Mouse (Mus musculus): ENCODE data around the gene Cd27. TPM values are rescaled to one million over a fixed set of nuclear protein-coding genes. Genes with fewer than 3 reads are reported as not detected.

The Cd27 gene
- polyA plus RNA-seq, 1 experiment from 2014 or later = 0.91 TPM

- Histone ChIP-seq H3K9me3 (ENCODE audit: control insufficient read depth, low read length) (no peaks in the 10 kb centered on the region), H3K4me1 (replicated peaks; ENCODE audit: control insufficient read depth, insufficient read depth) (no peaks in the 10 kb centered on the region), H3K4me2 (replicated peaks; ENCODE audit: low read depth) (no peak overlapping the region; the same call in 1 of the 2 replicates), H3K36me3 (ENCODE audit: control insufficient read depth, insufficient read depth, low read length) (no peaks in the 10 kb centered on the region), H3K27me3 (ENCODE audit: control insufficient read depth, insufficient read depth, low read length) (no peaks in the 10 kb centered on the region), H3K27ac (replicated peaks) (no peak overlapping the region), H3K9ac (ENCODE audit: low read length) (no peak overlapping the region), H3K4me3 (ENCODE audit: low read depth, low read length) (no peak overlapping the region)
- ATAC-seq (ENCODE audit: low FRiP score, low TSS enrichment) (no peak), DNase-seq (ENCODE audit: low spot score) (no peak)
- no peak for TF ChIP-seq EP300 (optimal IDR thresholded peaks at IDR 0.05)
- no peak for TF ChIP-seq CTCF (IDR thresholded peaks at IDR 0.05; ENCODE audit: low read depth)
- WGBS = 74% methylated on average over 6 of the region's 6 CpGs
Measured at GRCm38 (mm10) chr6:125232516-125232915, 4.3 kb downstream of the Cd27 start.

GRCm38 (mm10) chr6:125232045-125232437, 4.8 kb downstream of the Cd27 start:
- no peaks in the 10 kb centered on the region for H3K9me3 ChIP-seq (ENCODE audit: control insufficient read depth, low read length)
- H3K4me3 ChIP-seq (ENCODE audit: low read depth, low read length) = peak overlapping the region; percentile 64
- WGBS = 48% methylated on average over 4 of the region's 4 CpGs
- peak overlapping the region; percentile 78 for H3K9ac ChIP-seq (ENCODE audit: low read length)
- ATAC-seq (ENCODE audit: low FRiP score, low TSS enrichment) = no peak; the same call in 1 of the 2 replicates
- H3K27ac ChIP-seq (replicated peaks) = peak overlapping the region; percentile 89
- no peak for TF ChIP-seq EP300 (optimal IDR thresholded peaks at IDR 0.05)
- no peak for TF ChIP-seq CTCF (IDR thresholded peaks at IDR 0.05; ENCODE audit: low read depth)
- no peaks in the 10 kb centered on the region for H3K4me1 ChIP-seq (replicated peaks; ENCODE audit: control insufficient read depth, insufficient read depth)
- H3K27me3 ChIP-seq (ENCODE audit: control insufficient read depth, insufficient read depth, low read length) = no peaks in the 10 kb centered on the region
- peak overlapping the region; percentile 88 for H3K4me2 ChIP-seq (replicated peaks; ENCODE audit: low read depth)
- DNase-seq (ENCODE audit: low spot score) = peak; percentile 29
- H3K36me3 ChIP-seq (ENCODE audit: control insufficient read depth, insufficient read depth, low read length) = no peaks in the 10 kb centered on the region

- ATAC-seq (ENCODE audit: low FRiP score, low TSS enrichment) (peak; percentile 66), DNase-seq (ENCODE audit: low spot score) (peak; percentile 67)
- WGBS = 3% methylated on average over 16 of the region's 16 CpGs
Measured at GRCm38 (mm10) chr6:125231117-125232044, 5.4 kb downstream of the Cd27 start, which contains the start of gene Tapbpl. Gene Tapbpl (minus strand): TSS chr6:125231860.

GRCm38 (mm10) chr6:125230571-125230970, 6.2 kb downstream of the Cd27 start:
- H3K9me3 ChIP-seq (ENCODE audit: control insufficient read depth, low read length) = no peaks in the 10 kb centered on the region
- ATAC-seq (ENCODE audit: low FRiP score, low TSS enrichment) (no peak), DNase-seq (ENCODE audit: low spot score) (no peak)
- no peak overlapping the region for H3K4me3 ChIP-seq (ENCODE audit: low read depth, low read length)
- H3K27me3 ChIP-seq (ENCODE audit: control insufficient read depth, insufficient read depth, low read length) = no peaks in the 10 kb centered on the region
- no peak overlapping the region for H3K9ac ChIP-seq (ENCODE audit: low read length)
- no peaks in the 10 kb centered on the region for H3K4me1 ChIP-seq (replicated peaks; ENCODE audit: control insufficient read depth, insufficient read depth)
- no peaks in the 10 kb centered on the region for H3K36me3 ChIP-seq (ENCODE audit: control insufficient read depth, insufficient read depth, low read length)
- peak overlapping the region; percentile 88 for H3K4me2 ChIP-seq (replicated peaks; ENCODE audit: low read depth)
- TF ChIP-seq CTCF (IDR thresholded peaks at IDR 0.05; ENCODE audit: low read depth) (no peak), EP300 (optimal IDR thresholded peaks at IDR 0.05) (no peak)
- 63% methylated on average over 9 of the region's 9 CpGs for WGBS
- H3K27ac ChIP-seq (replicated peaks) = no peak overlapping the region

More at GRCm38 (mm10) chr6:125231117-125232044, 5.4 kb downstream of the Cd27 start, which contains the start of gene Tapbpl:
- TF ChIP-seq CTCF (IDR thresholded peaks at IDR 0.05; ENCODE audit: low read depth) (no peak), EP300 (optimal IDR thresholded peaks at IDR 0.05) (no peak)
- Histone ChIP-seq H3K4me2 (replicated peaks; ENCODE audit: low read depth) (peak within 1 kb of the TSS; percentile 88), H3K9ac (ENCODE audit: low read length) (peak within 1 kb of the TSS; percentile 78), H3K27ac (replicated peaks) (peak within 1 kb of the TSS; percentile 89), H3K4me1 (replicated peaks; ENCODE audit: control insufficient read depth, insufficient read depth) (no peaks in the 10 kb centered on the region), H3K27me3 (ENCODE audit: control insufficient read depth, insufficient read depth, low read length) (no peaks in the 10 kb centered on the region), H3K36me3 (ENCODE audit: control insufficient read depth, insufficient read depth, low read length) (no peaks in the 10 kb centered on the region), H3K9me3 (ENCODE audit: control insufficient read depth, low read length) (no peaks in the 10 kb centered on the region), H3K4me3 (ENCODE audit: low read depth, low read length) (peak within 1 kb of the TSS; percentile 64)

GRCm38 (mm10) chr6:125225518-125226115, 11.2 kb downstream of the Cd27 start:
- H3K4me3 ChIP-seq (ENCODE audit: low read depth, low read length) = no peak overlapping the region
- H3K4me1 ChIP-seq (replicated peaks; ENCODE audit: control insufficient read depth, insufficient read depth) = no peaks in the 10 kb centered on the region
- H3K36me3 ChIP-seq (ENCODE audit: control insufficient read depth, insufficient read depth, low read length) = no peaks in the 10 kb centered on the region; the same call in 1 of the 2 replicates
- H3K9ac ChIP-seq (ENCODE audit: low read length) = no peak overlapping the region
- H3K9me3 ChIP-seq (ENCODE audit: control insufficient read depth, low read length) = no peaks in the 10 kb centered on the region
- no peak for DNase-seq (ENCODE audit: low spot score)
- no peaks in the 10 kb centered on the region for H3K27me3 ChIP-seq (ENCODE audit: control insufficient read depth, insufficient read depth, low read length)
- ATAC-seq (ENCODE audit: low FRiP score, low TSS enrichment) = no peak
- TF ChIP-seq EP300 (optimal IDR thresholded peaks at IDR 0.05) (no peak), CTCF (IDR thresholded peaks at IDR 0.05; ENCODE audit: low read depth) (peak; percentile 67)
- 81% methylated on average over 5 of the region's 5 CpGs for WGBS
- no peak overlapping the region for H3K27ac ChIP-seq (replicated peaks)
- no peak overlapping the region for H3K4me2 ChIP-seq (replicated peaks; ENCODE audit: low read depth)

Measured in stomach, postnatal 0 days (tissue).